Mouse (Mus musculus) liver, postnatal 0 days (tissue): ENCODE results near the gene 2210016L21Rik.

Source experiments
- CTCF ChIP-seq: sonication (generic); IDR thresholded peaks from 2 replicates; pipeline ENCODE4 v1.5.1; 2016; ENCODE audit warnings: antibody characterized with exemption, low read depth
- EP300 ChIP-seq: IDR thresholded peaks from 2 replicates; pipeline ENCODE4 v1.6.1; 2016; ENCODE audit warnings: antibody characterized with exemption, low read depth, mild to moderate bottlenecking

GRCm38 (mm10) chr5:114908598-114909305 is 33.2 kb upstream of the 2210016L21Rik start:
- no peak for TF ChIP-seq EP300
- no peak for TF ChIP-seq CTCF
